Mouse (Mus musculus) midbrain, postnatal 0 days (tissue): ENCODE measurements at regions not wholly inside any gene's neighbourhood (a gene's known extent, or its start where the extent isn't known, plus 50 kb on each side); places are given as distances from the start of the nearest gene placed in this dataset.
A peak's percentile ranks its signal among the peaks of the same experiment; 100 is the strongest.

Source experiments
- ATAC-seq: fragments of 200-750 bp; cut with Nextera tagmentation; 2 replicates; pipeline ENCODE4 v1.8.0; 2017; ENCODE audit warnings: moderate number of reproducible peaks, mild to moderate bottlenecking, moderate TSS enrichment, moderate library complexity; ENCODE audit not compliant: low FRiP score
- DNase-seq: peaks from one replicate; pipeline ENCODE4 v3.0.0-alpha.2; 2015; ENCODE audit warnings: low spot score
- H3K27ac ChIP-seq: fragments of 300-500 bp; sonication (generic); 2 replicates; pipeline ENCODE4 v1.5.1; 2014; ENCODE audit warnings: low read depth, mild to moderate bottlenecking, low read length, mixed read lengths
- H3K27me3 ChIP-seq: fragments of 300-500 bp; sonication (generic); 2 replicates; pipeline ENCODE4 v1.6.1; 2014; ENCODE audit warnings: low read length, control low read depth, mixed read lengths; ENCODE audit not compliant: insufficient read depth
- H3K36me3 ChIP-seq: fragments of 300-500 bp; sonication (generic); 2 replicates; pipeline ENCODE4 v1.6.1; 2014; ENCODE audit warnings: low read length, control low read depth, mixed read lengths; ENCODE audit not compliant: insufficient read depth
- H3K4me1 ChIP-seq: fragments of 300-500 bp; sonication (generic); 2 replicates; pipeline ENCODE4 v1.6.1; 2014; ENCODE audit warnings: mild to moderate bottlenecking, control low read depth, antibody characterized with exemption, low read length, mixed read lengths; ENCODE audit not compliant: insufficient read depth
- H3K4me2 ChIP-seq: fragments of 300-500 bp; sonication (generic); 2 replicates; pipeline ENCODE4 v1.6.1; 2014; ENCODE audit warnings: low read depth, mild to moderate bottlenecking, low read length, mixed read lengths; ENCODE audit not compliant: poor library complexity, severe bottlenecking
- H3K4me3 ChIP-seq: fragments of 300-500 bp; sonication (generic); 2 replicates; pipeline ENCODE4 v1.5.1; 2014; ENCODE audit warnings: low read depth, mild to moderate bottlenecking, low read length, moderate library complexity
- H3K9ac ChIP-seq: fragments of 300-500 bp; sonication (generic); replicated peaks from 2 replicates; pipeline ENCODE4 v1.6.1; 2014; ENCODE audit warnings: mild to moderate bottlenecking, low read length, moderate library complexity, mixed read lengths; ENCODE audit not compliant: poor library complexity, severe bottlenecking
- H3K9me3 ChIP-seq: fragments of 300-500 bp; sonication (generic); 2 replicates; pipeline ENCODE4 v1.6.1; 2016; ENCODE audit warnings: low read length, control low read depth
- CTCF ChIP-seq: IDR thresholded peaks from 2 replicates; pipeline ENCODE4 v1.5.1; 2016; ENCODE audit warnings: antibody characterized with exemption, mild to moderate bottlenecking
- WGBS: fragments of 180-500 bp; shearing (Covaris S2); extraction: QIAGEN DNeasy Blood & Tissue Kit; methylation state at CpG from one replicate; pipeline ENCODE4 v1.1.7; 2014; 5-methylcytosine and 5-hydroxymethylcytosine counted together

- Histone ChIP-seq H3K4me3 (no peak overlapping the region), H3K9me3 (no peaks in the 10 kb centered on the region), H3K36me3 (no peaks in the 10 kb centered on the region), H3K27me3 (no peaks in the 10 kb centered on the region), H3K27ac (no peak overlapping the region), H3K4me2 (no peak overlapping the region), H3K9ac (no peak overlapping the region), H3K4me1 (no peaks in the 10 kb centered on the region)
- peak; percentile 82 for DNase-seq
- no peak for ATAC-seq
- TF ChIP-seq CTCF, result peak; percentile 79
- WGBS, result 26% methylated on average over 2 of the region's 2 CpGs
Observed at GRCm38 (mm10) chr15:15329796-15330195, 1398.8 kb upstream of the Cdh9 start.

- Histone ChIP-seq H3K27ac (no peak overlapping the region), H3K36me3 (no peaks in the 10 kb centered on the region), H3K4me3 (no peak overlapping the region), H3K9me3 (no peaks in the 10 kb centered on the region), H3K9ac (no peak overlapping the region), H3K4me1 (no peaks in the 10 kb centered on the region), H3K4me2 (no peak overlapping the region), H3K27me3 (no peaks in the 10 kb centered on the region)
- no peak for TF ChIP-seq CTCF
- ATAC-seq, result no peak
- no peak for DNase-seq
Observed at GRCm38 (mm10) chr15:15331947-15332346, 1396.6 kb upstream of the Cdh9 start.

DNA sequence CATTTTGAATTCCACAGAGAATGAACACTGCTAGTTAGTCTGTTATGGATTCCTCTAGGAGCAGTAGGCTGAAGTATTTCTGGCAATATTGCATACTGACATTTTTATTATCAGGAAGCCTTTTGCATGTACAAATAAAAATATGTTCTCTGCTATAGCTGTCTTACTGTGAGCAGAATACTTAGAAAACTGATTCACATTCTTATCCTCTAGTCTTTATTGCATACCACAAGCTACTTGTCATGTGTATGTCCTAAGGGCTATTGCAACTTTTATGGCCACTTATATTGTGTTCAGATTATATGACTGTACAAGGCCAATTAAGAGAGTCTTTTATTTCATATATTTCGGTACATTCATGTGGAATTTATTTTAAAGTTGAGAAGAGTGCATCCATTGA lies 1366.7 kb upstream of the Cdh9 start:
- Histone ChIP-seq H3K27ac (no peak overlapping the region), H3K9me3 (no peaks in the 10 kb centered on the region), H3K4me3 (no peak overlapping the region), H3K9ac (no peak overlapping the region), H3K27me3 (no peaks in the 10 kb centered on the region), H3K36me3 (no peaks in the 10 kb centered on the region), H3K4me2 (no peak overlapping the region), H3K4me1 (no peaks in the 10 kb centered on the region)
- DNase-seq (no peak), ATAC-seq (no peak)
- TF ChIP-seq CTCF, result no peak
- 70% methylated on average over 1 of the region's 1 CpGs for WGBS

DNA sequence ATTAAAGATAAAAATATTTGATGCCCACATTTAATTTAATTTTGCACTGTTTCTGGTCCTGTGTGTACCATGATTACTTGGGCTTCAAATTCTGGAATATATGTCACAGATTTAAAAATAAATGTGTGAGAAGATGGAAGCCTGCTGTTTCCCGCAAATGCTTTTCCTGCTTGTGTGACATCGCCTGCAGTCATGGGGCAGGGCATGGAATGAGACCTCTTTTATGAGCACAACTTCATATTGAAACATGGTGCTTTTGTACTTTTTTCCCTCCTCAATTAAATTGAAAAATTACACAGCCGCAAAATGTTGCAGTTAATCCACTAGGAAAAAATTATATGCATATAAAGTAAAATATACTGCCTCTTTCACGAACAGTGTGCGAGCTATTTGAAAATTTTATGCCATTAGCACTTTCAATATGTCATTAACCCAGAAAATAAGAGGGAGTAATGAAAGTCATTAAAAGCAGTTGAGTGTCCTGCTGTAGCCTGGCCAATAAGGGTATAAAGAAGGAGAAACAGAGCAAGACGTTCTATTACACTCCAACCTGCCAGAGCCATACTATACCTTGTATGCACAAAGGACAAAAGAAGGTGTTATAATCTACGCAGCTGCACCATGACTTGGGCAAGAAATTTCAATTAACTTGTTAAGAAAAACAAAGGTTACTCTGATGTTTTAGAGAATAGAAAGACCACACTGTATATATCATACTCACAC lies 1336.1 kb upstream of the Cdh9 start:
- H3K4me2 ChIP-seq, result no peak overlapping the region
- no peaks in the 10 kb centered on the region for H3K9me3 ChIP-seq
- DNase-seq, result no peak
- ATAC-seq, result no peak
- WGBS, result 79% methylated on average over 7 of the region's 7 CpGs
- no peaks in the 10 kb centered on the region for H3K27me3 ChIP-seq
- TF ChIP-seq CTCF, result no peak
- no peak overlapping the region for H3K27ac ChIP-seq
- no peaks in the 10 kb centered on the region for H3K36me3 ChIP-seq
- no peaks in the 10 kb centered on the region for H3K4me1 ChIP-seq
- H3K4me3 ChIP-seq, result no peak overlapping the region
- H3K9ac ChIP-seq, result no peak overlapping the region
